Mouse (Mus musculus): ENCODE measurements around the gene Mcat. TPM values are rescaled to one million over a fixed set of nuclear protein-coding genes. Genes with fewer than 3 reads are reported as not detected.

Mcat gene
- polyA plus RNA-seq, 1 experiment from 2014 or later = 35.6 TPM

- WGBS = 80% methylated on average over 4 of the region's 4 CpGs
- no peaks in the 10 kb centered on the region for H3K4me1 ChIP-seq (ENCODE audit: control insufficient read depth, insufficient read depth, low read length)
- H3K27me3 ChIP-seq (ENCODE audit: control insufficient read depth, insufficient read depth, low read length) = no peaks in the 10 kb centered on the region
- H3K4me2 ChIP-seq (replicated peaks; ENCODE audit: low read depth, low read length) = no peak overlapping the region
- no peak overlapping the region for H3K4me3 ChIP-seq (ENCODE audit: low read depth, low read length)
- peaks cover 13% of the 10 kb centered on the region; the same call in 1 of the 2 replicates for H3K36me3 ChIP-seq (ENCODE audit: control insufficient read depth, insufficient read depth, low read length)
- no peak overlapping the region for H3K9ac ChIP-seq (replicated peaks; ENCODE audit: low read depth, low read length)
- H3K27ac ChIP-seq (ENCODE audit: low read length) = no peak overlapping the region
- ATAC-seq (ENCODE audit: insufficient number of reproducible peaks, insufficient read depth, low FRiP score, low read depth) = no peak
- no peaks in the 10 kb centered on the region for H3K9me3 ChIP-seq (ENCODE audit: control insufficient read depth, low read depth, low read length)
Observed at GRCm38 (mm10) chr15:83572132-83572531, 8.5 kb upstream of the Mcat start.

GRCm38 (mm10) chr15:83571636-83572035 lies 8.0 kb upstream of the Mcat start:
- Histone ChIP-seq H3K9me3 (ENCODE audit: control insufficient read depth, low read depth, low read length) (no peaks in the 10 kb centered on the region), H3K4me2 (replicated peaks; ENCODE audit: low read depth, low read length) (no peak overlapping the region), H3K4me1 (ENCODE audit: control insufficient read depth, insufficient read depth, low read length) (no peaks in the 10 kb centered on the region), H3K36me3 (ENCODE audit: control insufficient read depth, insufficient read depth, low read length) (peaks cover 9% of the 10 kb centered on the region; the same call in 1 of the 2 replicates), H3K4me3 (ENCODE audit: low read depth, low read length) (no peak overlapping the region), H3K27ac (ENCODE audit: low read length) (no peak overlapping the region), H3K27me3 (ENCODE audit: control insufficient read depth, insufficient read depth, low read length) (no peaks in the 10 kb centered on the region), H3K9ac (replicated peaks; ENCODE audit: low read depth, low read length) (no peak overlapping the region)
- 92% methylated on average over 5 of the region's 5 CpGs for WGBS
- no peak for ATAC-seq (ENCODE audit: insufficient number of reproducible peaks, insufficient read depth, low FRiP score, low read depth)

- no peaks in the 10 kb centered on the region for H3K4me1 ChIP-seq (ENCODE audit: control insufficient read depth, insufficient read depth, low read length)
- H3K36me3 ChIP-seq (ENCODE audit: control insufficient read depth, insufficient read depth, low read length) = peaks cover 3% of the 10 kb centered on the region; the same call in 1 of the 2 replicates
- H3K4me3 ChIP-seq (ENCODE audit: low read depth, low read length) = no peak overlapping the region
- no peak overlapping the region for H3K9ac ChIP-seq (replicated peaks; ENCODE audit: low read depth, low read length)
- no peaks in the 10 kb centered on the region for H3K9me3 ChIP-seq (ENCODE audit: control insufficient read depth, low read depth, low read length)
- H3K4me2 ChIP-seq (replicated peaks; ENCODE audit: low read depth, low read length) = no peak overlapping the region
- 74% methylated on average over 2 of the region's 2 CpGs for WGBS
- H3K27ac ChIP-seq (ENCODE audit: low read length) = no peak overlapping the region
- ATAC-seq (ENCODE audit: insufficient number of reproducible peaks, insufficient read depth, low FRiP score, low read depth) = no peak
- H3K27me3 ChIP-seq (ENCODE audit: control insufficient read depth, insufficient read depth, low read length) = no peaks in the 10 kb centered on the region
Observed at GRCm38 (mm10) chr15:83570641-83571040, 7.1 kb upstream of the Mcat start.

GRCm38 (mm10) chr15:83569682-83570081 lies 6.1 kb upstream of the Mcat start:
- Histone ChIP-seq H3K9me3 (ENCODE audit: control insufficient read depth, low read depth, low read length) (no peaks in the 10 kb centered on the region), H3K36me3 (ENCODE audit: control insufficient read depth, insufficient read depth, low read length) (no peaks in the 10 kb centered on the region), H3K27me3 (ENCODE audit: control insufficient read depth, insufficient read depth, low read length) (no peaks in the 10 kb centered on the region), H3K9ac (replicated peaks; ENCODE audit: low read depth, low read length) (no peak overlapping the region), H3K4me3 (ENCODE audit: low read depth, low read length) (no peak overlapping the region), H3K27ac (ENCODE audit: low read length) (no peak overlapping the region), H3K4me1 (ENCODE audit: control insufficient read depth, insufficient read depth, low read length) (no peaks in the 10 kb centered on the region), H3K4me2 (replicated peaks; ENCODE audit: low read depth, low read length) (no peak overlapping the region)
- 55% methylated on average over 11 of the region's 11 CpGs for WGBS
- no peak for ATAC-seq (ENCODE audit: insufficient number of reproducible peaks, insufficient read depth, low FRiP score, low read depth)

- no peak for ATAC-seq (ENCODE audit: insufficient number of reproducible peaks, insufficient read depth, low FRiP score, low read depth)
- 0 out of 2 replicates have a peak, but pooled peaks cover 3% of the 10 kb centered on the region for H3K4me1 ChIP-seq (ENCODE audit: control insufficient read depth, insufficient read depth, low read length)
- no peaks in the 10 kb centered on the region for H3K36me3 ChIP-seq (ENCODE audit: control insufficient read depth, insufficient read depth, low read length)
- no peak overlapping the region for H3K4me3 ChIP-seq (ENCODE audit: low read depth, low read length)
- H3K9ac ChIP-seq (replicated peaks; ENCODE audit: low read depth, low read length) = no peak overlapping the region
- no peaks in the 10 kb centered on the region for H3K27me3 ChIP-seq (ENCODE audit: control insufficient read depth, insufficient read depth, low read length)
- no peak overlapping the region for H3K27ac ChIP-seq (ENCODE audit: low read length)
- H3K4me2 ChIP-seq (replicated peaks; ENCODE audit: low read depth, low read length) = no peak overlapping the region
- no peaks in the 10 kb centered on the region for H3K9me3 ChIP-seq (ENCODE audit: control insufficient read depth, low read depth, low read length)
- WGBS = 94% methylated on average over 5 of the region's 5 CpGs
Observed at GRCm38 (mm10) chr15:83568544-83568943, 5.0 kb upstream of the Mcat start.

GRCm38 (mm10) chr15:83567728-83568127 lies 4.1 kb upstream of the Mcat start:
- Histone ChIP-seq H3K27me3 (ENCODE audit: control insufficient read depth, insufficient read depth, low read length) (no peaks in the 10 kb centered on the region), H3K4me2 (replicated peaks; ENCODE audit: low read depth, low read length) (no peak overlapping the region), H3K4me1 (ENCODE audit: control insufficient read depth, insufficient read depth, low read length) (peaks cover 10% of the 10 kb centered on the region), H3K36me3 (ENCODE audit: control insufficient read depth, insufficient read depth, low read length) (no peaks in the 10 kb centered on the region), H3K9me3 (ENCODE audit: control insufficient read depth, low read depth, low read length) (no peaks in the 10 kb centered on the region), H3K27ac (ENCODE audit: low read length) (no peak overlapping the region), H3K9ac (replicated peaks; ENCODE audit: low read depth, low read length) (no peak overlapping the region), H3K4me3 (ENCODE audit: low read depth, low read length) (no peak overlapping the region)
- ATAC-seq (ENCODE audit: insufficient number of reproducible peaks, insufficient read depth, low FRiP score, low read depth) = no peak
- 86% methylated on average over 3 of the region's 3 CpGs for WGBS

GRCm38 (mm10) chr15:83566006-83566405 lies 2.4 kb upstream of the Mcat start:
- WGBS = 75% methylated on average over 5 of the region's 5 CpGs
- Histone ChIP-seq H3K9ac (replicated peaks; ENCODE audit: low read depth, low read length) (no peak overlapping the region), H3K27ac (ENCODE audit: low read length) (no peak overlapping the region), H3K4me1 (ENCODE audit: control insufficient read depth, insufficient read depth, low read length) (peaks cover 11% of the 10 kb centered on the region), H3K36me3 (ENCODE audit: control insufficient read depth, insufficient read depth, low read length) (no peaks in the 10 kb centered on the region), H3K4me3 (ENCODE audit: low read depth, low read length) (no peak overlapping the region), H3K27me3 (ENCODE audit: control insufficient read depth, insufficient read depth, low read length) (no peaks in the 10 kb centered on the region), H3K9me3 (ENCODE audit: control insufficient read depth, low read depth, low read length) (no peaks in the 10 kb centered on the region), H3K4me2 (replicated peaks; ENCODE audit: low read depth, low read length) (no peak overlapping the region)
- no peak for ATAC-seq (ENCODE audit: insufficient number of reproducible peaks, insufficient read depth, low FRiP score, low read depth)

- Histone ChIP-seq H3K27ac (ENCODE audit: low read length) (no peak overlapping the region), H3K4me1 (ENCODE audit: control insufficient read depth, insufficient read depth, low read length) (peaks cover 11% of the 10 kb centered on the region), H3K36me3 (ENCODE audit: control insufficient read depth, insufficient read depth, low read length) (no peaks in the 10 kb centered on the region), H3K9me3 (ENCODE audit: control insufficient read depth, low read depth, low read length) (no peaks in the 10 kb centered on the region), H3K4me3 (ENCODE audit: low read depth, low read length) (no peak overlapping the region), H3K27me3 (ENCODE audit: control insufficient read depth, insufficient read depth, low read length) (no peaks in the 10 kb centered on the region), H3K9ac (replicated peaks; ENCODE audit: low read depth, low read length) (no peak overlapping the region), H3K4me2 (replicated peaks; ENCODE audit: low read depth, low read length) (no peak overlapping the region)
- WGBS = 85% methylated on average over 3 of the region's 3 CpGs
- peak; percentile 42 for ATAC-seq (ENCODE audit: insufficient number of reproducible peaks, insufficient read depth, low FRiP score, low read depth)
Observed at GRCm38 (mm10) chr15:83565434-83565833, 1.8 kb upstream of the Mcat start.

Measured in stomach, embryonic 14.5 days (tissue).